Mouse (Mus musculus) thymus, postnatal 36 days (tissue): ENCODE results near the gene 1700029J07Rik.

ENCODE experiments used
- DNase-seq, 2 experiments: peaks; one replicate each; pipeline ENCODE4 v3.0.0; 2022; ENCODE audit warnings: mixed read lengths in 2 of 2

The 1700029J07Rik gene

GRCm38 (mm10) chr8:45975126-45975836 lies at the start of gene 1700029J07Rik, which contains the start of gene Ufsp2:
1700029J07Rik (minus strand) TSS chr8:45975252.
Ufsp2 (plus strand) TSS chr8:45975528.
- peak; percentile 97 for DNase-seq

DNA sequence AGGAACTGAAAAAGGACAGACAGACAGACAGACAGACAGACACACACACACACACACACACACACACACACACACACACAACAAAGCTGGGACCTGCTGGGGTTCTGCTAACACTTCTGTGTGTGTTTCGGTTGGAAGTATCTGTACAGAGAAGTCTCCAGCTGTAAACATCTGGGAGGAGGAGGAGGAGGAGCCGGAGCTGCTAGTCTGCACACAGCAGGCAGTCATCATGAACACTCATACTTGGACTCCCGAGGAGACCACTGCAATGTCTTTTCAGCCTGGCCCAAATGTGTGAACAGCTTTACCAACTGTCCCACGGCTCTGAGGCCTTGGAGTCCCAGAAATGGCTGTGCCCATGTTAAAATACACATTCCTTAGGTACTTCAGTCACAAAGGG lies 49.3 kb upstream of the 1700029J07Rik start:
- no peak for DNase-seq

GRCm38 (mm10) chr8:46022758-46023157 lies 47.7 kb upstream of the 1700029J07Rik start:
- no peak for DNase-seq

GRCm38 (mm10) chr8:46022203-46022602 lies 47.2 kb upstream of the 1700029J07Rik start:
- no peak for DNase-seq

- no peak for DNase-seq
These were observed 36.0 kb upstream of the 1700029J07Rik start for GRCm38 (mm10) chr8:46010746-46011680.

GRCm38 (mm10) chr8:46010306-46010705 lies 35.3 kb upstream of the 1700029J07Rik start:
- no peak for DNase-seq

GRCm38 (mm10) chr8:46007050-46007672 lies 32.1 kb upstream of the 1700029J07Rik start:
- no peak for DNase-seq

GRCm38 (mm10) chr8:46005596-46005995 lies 30.5 kb upstream of the 1700029J07Rik start, which contains the start of gene Ankrd37:
Ankrd37 (minus strand) TSS chr8:46005707.
- no peak for DNase-seq

- peak; percentile 99 to 100 for DNase-seq
These were observed 25.0 kb upstream of the 1700029J07Rik start for GRCm38 (mm10) chr8:45999784-46000705.

GRCm38 (mm10) chr8:45999138-45999783 lies 24.2 kb upstream of the 1700029J07Rik start, which contains the start of gene Lrp2bp:
Lrp2bp (plus strand) TSS chr8:45999303.
- DNase-seq = peak in 1 of 2 experiments; percentile 40

GRCm38 (mm10) chr8:45998228-45998627 lies 23.2 kb upstream of the 1700029J07Rik start:
- no peak for DNase-seq

DNA sequence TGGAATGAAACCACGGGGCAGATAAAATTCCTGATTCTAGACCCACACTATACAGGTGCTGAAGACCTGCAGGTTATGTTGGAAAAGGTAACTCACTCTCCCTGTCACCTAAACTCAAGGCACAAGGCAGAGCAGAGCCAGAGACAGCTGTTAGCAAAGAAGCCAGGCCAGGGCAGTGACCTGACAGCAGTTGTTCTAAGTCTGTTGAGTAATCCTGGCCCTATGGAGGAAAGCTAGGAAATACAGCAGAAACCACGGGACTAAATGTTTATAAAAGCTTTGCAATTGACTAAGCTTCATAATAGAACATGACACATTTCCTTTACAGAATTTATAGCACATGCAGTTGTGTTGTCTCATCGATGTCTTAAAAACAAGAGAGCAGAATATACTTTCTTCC lies 20.5 kb upstream of the 1700029J07Rik start:
- no peak for DNase-seq

DNA sequence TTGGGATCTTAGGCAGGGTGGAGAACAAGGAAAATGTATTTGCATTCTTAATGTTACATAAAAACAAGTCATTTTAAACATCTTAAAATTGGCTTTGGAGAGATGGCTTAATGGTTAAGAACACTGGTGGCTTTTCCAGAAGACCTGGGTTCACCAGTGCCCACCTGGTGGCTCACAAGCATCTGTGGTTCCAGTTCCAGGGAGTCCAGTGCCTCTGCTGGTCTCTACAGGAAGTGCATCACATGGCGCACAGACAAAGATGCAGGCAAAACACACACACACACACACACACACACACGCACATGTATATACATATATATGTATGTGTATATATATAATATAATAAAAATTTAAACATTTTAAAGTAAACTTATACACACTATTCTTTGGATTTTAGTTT lies 19.1 kb upstream of the 1700029J07Rik start:
- DNase-seq = peak; percentile 36 to 42

DNA sequence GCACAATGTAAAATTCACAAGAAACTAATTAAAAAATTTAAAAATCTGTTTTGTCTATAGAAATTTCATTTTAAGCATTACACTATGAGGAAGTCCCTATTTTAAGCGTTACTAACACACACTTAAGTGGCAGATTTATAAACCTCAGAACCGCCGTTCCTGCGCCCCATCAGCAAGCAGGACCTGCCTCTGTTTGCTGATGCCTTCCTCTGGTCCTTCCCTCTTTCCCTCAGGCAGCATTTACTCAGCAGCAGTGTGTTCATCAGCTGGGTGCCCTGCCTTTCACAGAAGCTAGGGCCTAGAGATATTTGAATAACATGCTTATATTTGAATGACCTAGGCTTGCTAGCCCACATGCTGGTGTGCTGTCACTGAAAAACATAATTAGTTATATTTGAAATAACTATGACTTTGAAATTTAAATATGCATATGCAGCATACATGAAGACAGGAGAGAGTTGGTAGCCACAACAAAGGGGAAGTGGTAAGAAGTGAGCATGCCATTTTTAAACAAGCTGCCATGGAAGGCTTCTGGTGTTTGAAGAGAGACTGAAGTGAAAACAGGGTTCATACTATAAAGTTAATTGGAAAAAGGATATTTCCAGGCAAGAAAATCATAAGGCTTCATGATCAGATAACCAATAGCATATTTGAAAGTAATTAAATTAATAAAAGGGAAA lies 15.7 kb upstream of the 1700029J07Rik start:
- DNase-seq = no peak

- no peak for DNase-seq
These were observed 13.1 kb upstream of the 1700029J07Rik start for GRCm38 (mm10) chr8:45988189-45988588.

- no peak for DNase-seq
These were observed 11.6 kb upstream of the 1700029J07Rik start for GRCm38 (mm10) chr8:45986665-45987064.

- DNase-seq = no peak
These were observed 901 bp upstream of the 1700029J07Rik start for GRCm38 (mm10) chr8:45975837-45976468.

DNA sequence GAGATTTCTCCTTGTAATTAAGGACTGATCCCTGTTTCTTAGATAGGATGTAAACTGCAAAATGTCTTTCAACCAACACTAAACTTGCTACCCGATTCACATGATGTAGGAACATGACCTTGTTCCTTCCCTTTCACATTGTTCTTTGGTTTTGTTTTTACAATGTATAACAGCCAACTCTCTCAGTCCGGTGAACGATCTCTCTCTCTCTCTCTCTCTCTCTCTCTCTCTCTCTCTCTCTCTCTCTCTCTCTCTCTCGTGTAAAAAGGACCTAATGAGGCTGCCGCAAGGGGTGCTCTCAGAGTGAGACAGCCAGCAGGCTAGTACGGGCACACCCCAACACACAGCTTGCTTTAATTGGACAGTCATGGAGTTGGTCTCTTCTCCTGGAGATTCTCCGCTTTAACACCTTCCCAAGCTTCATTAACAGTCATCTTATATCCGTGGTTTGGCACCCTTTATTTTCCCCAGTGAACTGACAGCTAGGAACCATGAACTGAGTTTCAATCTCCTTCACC lies 1.0 kb downstream of the 1700029J07Rik start:
- no peak for DNase-seq

DNA sequence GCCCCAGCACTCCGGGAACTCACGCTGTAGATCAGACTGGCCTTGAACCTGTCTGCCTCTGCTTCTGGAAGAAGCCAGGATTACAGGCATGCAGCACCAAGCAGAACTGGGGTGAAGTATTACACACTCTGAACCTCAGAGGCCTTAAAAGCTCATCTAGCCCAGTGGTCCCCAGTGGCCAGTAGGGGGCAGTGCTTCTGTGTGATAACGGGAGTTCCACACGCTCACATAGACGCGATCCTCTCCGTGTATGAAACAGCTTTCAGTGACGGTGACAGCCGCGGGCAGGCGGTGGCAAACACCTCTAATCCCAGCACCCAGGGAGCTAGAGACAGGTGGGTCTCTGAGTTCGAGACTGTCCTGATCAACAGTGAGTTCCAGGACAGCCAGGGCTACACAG lies 4.2 kb downstream of the 1700029J07Rik start:
- DNase-seq = no peak

DNA sequence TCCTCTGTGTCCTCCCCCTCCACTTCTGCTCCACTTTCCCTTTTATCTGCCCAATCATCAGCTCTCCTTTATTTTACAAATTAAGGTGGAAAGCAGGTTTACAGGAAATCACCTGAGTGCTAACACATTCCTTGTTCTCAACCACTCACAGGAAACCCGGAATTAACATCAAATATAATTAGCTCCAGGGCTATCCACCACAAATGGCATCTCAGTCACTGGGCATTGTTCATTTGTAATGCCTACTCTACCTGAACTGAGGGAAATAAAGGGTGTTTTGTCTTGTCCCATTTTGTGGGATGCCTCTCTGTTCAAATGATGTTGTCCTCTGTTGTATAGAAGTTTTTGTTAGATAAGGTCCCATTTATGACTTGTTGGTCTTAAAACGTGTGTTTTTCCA lies 24.4 kb downstream of the 1700029J07Rik start:
- no peak for DNase-seq
